Mouse (Mus musculus) hindbrain, embryonic 14.5 days (tissue): ENCODE results near the gene Tfap2a. TPM values are rescaled to one million over a fixed set of nuclear protein-coding genes. Genes with fewer than 3 reads are reported as not detected.

Experiments used
- ATAC-seq: fragments of 200-750 bp; cut with Nextera tagmentation; 2 replicates; pipeline ENCODE4 v1.8.0; 2017; ENCODE audit warnings: moderate number of reproducible peaks, mild to moderate bottlenecking, moderate TSS enrichment, moderate library complexity; ENCODE audit not compliant: low FRiP score
- DNase-seq: peaks from one replicate; pipeline ENCODE4 v3.0.0-alpha.2; 2015; ENCODE audit warnings: low spot score
- H3K27ac ChIP-seq: fragments of 300-500 bp; sonication (generic); 2 replicates; pipeline ENCODE4 v1.5.1; 2014; ENCODE audit warnings: mild to moderate bottlenecking, moderate library complexity
- H3K27me3 ChIP-seq: fragments of 300-500 bp; sonication (generic); 2 replicates; pipeline ENCODE4 v1.6.1; 2014; ENCODE audit warnings: mild to moderate bottlenecking, low read length, mixed read lengths; ENCODE audit not compliant: control insufficient read depth, insufficient read depth
- H3K36me3 ChIP-seq: fragments of 300-500 bp; sonication (generic); replicated peaks from 2 replicates; pipeline ENCODE4 v1.6.1; 2014; ENCODE audit not compliant: control insufficient read depth, insufficient read depth
- H3K4me1 ChIP-seq: fragments of 300-500 bp; sonication (generic); replicated peaks from 2 replicates; pipeline ENCODE4 v1.6.1; 2014; ENCODE audit warnings: antibody characterized with exemption, low read length, mixed read lengths; ENCODE audit not compliant: control insufficient read depth, insufficient read depth
- H3K4me2 ChIP-seq: fragments of 300-500 bp; sonication (generic); replicated peaks from 2 replicates; pipeline ENCODE4 v1.6.1; 2014; ENCODE audit warnings: mild to moderate bottlenecking, moderate library complexity
- H3K4me3 ChIP-seq: fragments of 300-500 bp; sonication (generic); replicated peaks from 2 replicates; pipeline ENCODE4 v1.5.1; 2014; ENCODE audit warnings: mild to moderate bottlenecking, low read length
- H3K9ac ChIP-seq: fragments of 300-500 bp; sonication (generic); 2 replicates; pipeline ENCODE4 v1.6.1; 2014
- H3K9me3 ChIP-seq: fragments of 300-500 bp; sonication (generic); 2 replicates; pipeline ENCODE4 v1.6.1; 2016; ENCODE audit warnings: low read length; ENCODE audit not compliant: control insufficient read depth
- WGBS: fragments of 180-500 bp; shearing (Covaris S2); extraction: QIAGEN DNeasy Blood & Tissue Kit; methylation state at CpG from one replicate; pipeline ENCODE4 v1.1.7; 2014; 5-methylcytosine and 5-hydroxymethylcytosine counted together
- polyA plus RNA-seq: library from polyadenylated mRNA; unstranded; fragments of >200 nt; fragmentation: Nextera tagmentation; extraction: Ambion mirVana; gene quantifications from 2 replicates; pipeline ENCODE4 v1.2.1, GENCODE M21; 2014

Gene Tfap2a
- polyA plus RNA-seq, 1 experiment from 2014 or later = 10.5 TPM

GRCm38 (mm10) chr13:40719066-40719740, 19.0 kb downstream of the Tfap2a start:
- no peak overlapping the region for H3K4me2 ChIP-seq

GRCm38 (mm10) chr13:40716771-40717716, 21.1 kb downstream of the Tfap2a start:
- Histone ChIP-seq H3K4me2 (peak overlapping the region; percentile 22), H3K27me3 (peaks cover 98% of the 10 kb centered on the region), H3K9ac (no peak overlapping the region), H3K9me3 (no peaks in the 10 kb centered on the region), H3K4me3 (no peak overlapping the region), H3K27ac (no peak overlapping the region), H3K4me1 (no peaks in the 10 kb centered on the region), H3K36me3 (no peaks in the 10 kb centered on the region)
- 2% methylated on average over 32 of the region's 37 CpGs for WGBS
- ATAC-seq (no peak), DNase-seq (no peak)

More at GRCm38 (mm10) chr13:40719066-40719740, 19.0 kb downstream of the Tfap2a start:
- H3K4me1 ChIP-seq = no peaks in the 10 kb centered on the region
- no peak overlapping the region for H3K27ac ChIP-seq
- whole genome bisulfite sequencing = 21% methylated on average over 14 of the region's 14 CpGs
- H3K36me3 ChIP-seq = no peaks in the 10 kb centered on the region
- H3K9ac ChIP-seq = no peak overlapping the region
- no peak for DNase-seq
- H3K9me3 ChIP-seq = no peaks in the 10 kb centered on the region
- H3K27me3 ChIP-seq = peaks cover 89% of the 10 kb centered on the region
- no peak for ATAC-seq
- H3K4me3 ChIP-seq = no peak overlapping the region

- Histone ChIP-seq H3K4me1 (no peaks in the 10 kb centered on the region), H3K9ac (no peak overlapping the region), H3K36me3 (no peaks in the 10 kb centered on the region), H3K27ac (peak overlapping the region; percentile 11; the same call in 1 of the 2 replicates), H3K9me3 (no peaks in the 10 kb centered on the region), H3K4me3 (no peak overlapping the region), H3K4me2 (no peak overlapping the region; the same call in 1 of the 2 replicates), H3K27me3 (peaks cover 93% of the 10 kb centered on the region)
- WGBS = 10% methylated on average over 2 of the region's 2 CpGs
- DNase-seq = no peak
- ATAC-seq = no peak
These were observed 23.6 kb downstream of the Tfap2a start for GRCm38 (mm10) chr13:40714531-40714930.

- Histone ChIP-seq H3K27me3 (peaks cover 93% of the 10 kb centered on the region), H3K4me3 (no peak overlapping the region), H3K27ac (peak overlapping the region; percentile 11; the same call in 1 of the 2 replicates), H3K36me3 (no peaks in the 10 kb centered on the region), H3K4me1 (0 out of 2 replicates have a peak, but pooled peaks cover 3% of the 10 kb centered on the region), H3K9me3 (no peaks in the 10 kb centered on the region), H3K4me2 (no peak overlapping the region), H3K9ac (no peak overlapping the region)
- DNase-seq = no peak
- WGBS = 4% methylated on average over 5 of the region's 5 CpGs
- ATAC-seq = no peak
These were observed 24.5 kb downstream of the Tfap2a start for GRCm38 (mm10) chr13:40713681-40714080.

- no peaks in the 10 kb centered on the region for H3K36me3 ChIP-seq
- DNase-seq = no peak
- ATAC-seq = no peak
- no peak overlapping the region for H3K4me3 ChIP-seq
- peaks cover 93% of the 10 kb centered on the region for H3K27me3 ChIP-seq
- no peaks in the 10 kb centered on the region for H3K9me3 ChIP-seq
- H3K27ac ChIP-seq = no peak overlapping the region
- no peak overlapping the region for H3K9ac ChIP-seq
- no peak overlapping the region for H3K4me2 ChIP-seq
- WGBS = 7% methylated on average over 4 of the region's 4 CpGs
- H3K4me1 ChIP-seq = 0 out of 2 replicates have a peak, but pooled peaks cover 3% of the 10 kb centered on the region
These were observed 24.9 kb downstream of the Tfap2a start for GRCm38 (mm10) chr13:40713241-40713640.

- peaks cover 92% of the 10 kb centered on the region for H3K27me3 ChIP-seq
- no peak overlapping the region for H3K4me3 ChIP-seq
- H3K36me3 ChIP-seq = no peaks in the 10 kb centered on the region
- 0 out of 2 replicates have a peak, but pooled peaks cover 3% of the 10 kb centered on the region for H3K4me1 ChIP-seq
- H3K9me3 ChIP-seq = no peaks in the 10 kb centered on the region
- ATAC-seq (no peak), DNase-seq (no peak)
- no peak overlapping the region for H3K27ac ChIP-seq
- H3K9ac ChIP-seq = no peak overlapping the region
- whole genome bisulfite sequencing = 3% methylated on average over 4 of the region's 4 CpGs
- no peak overlapping the region for H3K4me2 ChIP-seq
These were observed 25.7 kb downstream of the Tfap2a start for GRCm38 (mm10) chr13:40712526-40712832.

GRCm38 (mm10) chr13:40711661-40712525, 26.3 kb downstream of the Tfap2a start:
- Histone ChIP-seq H3K27me3 (peaks cover 92% of the 10 kb centered on the region), H3K36me3 (no peaks in the 10 kb centered on the region), H3K4me3 (no peak overlapping the region), H3K4me1 (0 out of 2 replicates have a peak, but pooled peaks cover 3% of the 10 kb centered on the region), H3K4me2 (no peak overlapping the region), H3K27ac (no peak overlapping the region), H3K9me3 (no peaks in the 10 kb centered on the region), H3K9ac (no peak overlapping the region)
- ATAC-seq (peak; percentile 16; the same call in 1 of the 2 replicates), DNase-seq (no peak)
- WGBS = 3% methylated on average over 7 of the region's 7 CpGs

- Histone ChIP-seq H3K9ac (no peak overlapping the region), H3K9me3 (no peaks in the 10 kb centered on the region), H3K4me2 (no peak overlapping the region), H3K27ac (no peak overlapping the region), H3K4me3 (no peak overlapping the region), H3K27me3 (peaks cover 92% of the 10 kb centered on the region), H3K4me1 (0 out of 2 replicates have a peak, but pooled peaks cover 3% of the 10 kb centered on the region), H3K36me3 (no peaks in the 10 kb centered on the region)
- no peak for ATAC-seq
- DNase-seq = no peak
- WGBS = 2% methylated on average over 11 of the region's 11 CpGs
These were observed 28.2 kb downstream of the Tfap2a start for GRCm38 (mm10) chr13:40710062-40710342.
